Mouse (Mus musculus): Measurements from ENCODE around the gene 1520401A03Rik.

DNA sequence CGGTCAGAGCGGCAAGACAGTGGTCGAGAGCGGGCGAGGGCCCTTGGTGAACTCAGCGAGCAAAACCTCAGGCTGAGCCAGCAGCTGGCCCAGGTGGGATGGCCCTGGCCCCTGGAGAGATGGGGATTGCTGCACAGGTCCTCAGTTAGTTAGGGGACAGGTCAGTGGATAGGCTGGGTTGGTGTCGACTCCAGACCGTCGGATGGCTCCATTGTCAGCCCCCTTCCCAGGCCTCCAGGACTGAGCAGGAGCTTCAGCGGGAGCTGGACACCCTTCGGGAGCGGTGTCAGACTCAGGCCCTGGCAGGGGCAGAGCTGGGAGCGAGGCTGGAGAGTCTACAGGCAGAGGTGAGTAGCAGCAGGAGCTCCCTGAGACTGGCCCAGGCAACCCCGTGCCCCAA is 57.1 kb downstream of the 1520401A03Rik start:
- TF ChIP-seq GATA1 (IDR thresholded peaks at IDR 0.05; ENCODE audit: borderline replicate concordance, low read length) (no peak), FLI1 (IDR thresholded peaks at IDR 0.05; ENCODE audit: low read length) (no peak)

Measured in megakaryocyte, embryonic 14.5 days (primary cell).